1 mouse cellular context compared by ENCODE assay signal in genomic region chr17:46993625-46994024, GRCm38 (mm10).
TF ChIP-seq lines count a peak whose summit lies in the region.

No protein-coding gene starts in this region.

TF ChIP-seq in CH12.LX, 34 proteins besides CTCF, POLR2A, EP300 and RAD21 (continued from another document):
- TF ChIP-seq NELFE (IDR thresholded peaks at IDR 0.05; ENCODE audit: low read depth, low read length), result no peak
- no peak for TF ChIP-seq MAFK (IDR thresholded peaks at IDR 0.05; ENCODE audit: insufficient replicate concordance, low read length)
- no peak for TF ChIP-seq ZC3H11A (IDR thresholded peaks at IDR 0.05; ENCODE audit: low read depth, low read length)
- TF ChIP-seq ELF1 (IDR thresholded peaks at IDR 0.05; ENCODE audit: low read depth, low read length), result no peak
- no peak for TF ChIP-seq MAZ (IDR thresholded peaks at IDR 0.05; ENCODE audit: low read depth, low read length)
- no peak for TF ChIP-seq ZNF384 (IDR thresholded peaks at IDR 0.05; ENCODE audit: low read depth, low read length)
- TF ChIP-seq SMC3 (IDR thresholded peaks at IDR 0.05; ENCODE audit: low read depth, low read length), result no peak
- no peak for TF ChIP-seq GABPA (IDR thresholded peaks at IDR 0.05; ENCODE audit: insufficient replicate concordance, low read depth, low read length)
- TF ChIP-seq POLR2AphosphoS2 (IDR thresholded peaks at IDR 0.05; ENCODE audit: low read depth, low read length), result no peak
- no peak for TF ChIP-seq USF1 (IDR thresholded peaks at IDR 0.05; ENCODE audit: low read depth, low read length)
- TF ChIP-seq RCOR1 (conservative IDR thresholded peaks at IDR 0.05; ENCODE audit: low read depth, low read length), result no peak
- TF ChIP-seq NRF1 (IDR thresholded peaks at IDR 0.05; ENCODE audit: low read depth, low read length), result no peak
- no peak for TF ChIP-seq SIN3A (IDR thresholded peaks at IDR 0.05; ENCODE audit: low read length)
- no peak for TF ChIP-seq ETS1 (conservative IDR thresholded peaks at IDR 0.05; ENCODE audit: low read depth, low read length)
- TF ChIP-seq UBTF (IDR thresholded peaks at IDR 0.05; ENCODE audit: low read depth, low read length), result no peak
- no peak for TF ChIP-seq MAX (IDR thresholded peaks at IDR 0.05; ENCODE audit: low read length)
- TF ChIP-seq IRF4 (IDR thresholded peaks at IDR 0.05; ENCODE audit: low read depth, low read length), result no peak
